Mouse (Mus musculus) embryo, embryonic 10 days (tissue): ENCODE measurements around the gene Sell.

Source experiments
- DNase-seq: peaks from one replicate; pipeline ENCODE4 v3.0.0-alpha.2; 2015; ENCODE audit warnings: low spot score

The Sell gene

DNA sequence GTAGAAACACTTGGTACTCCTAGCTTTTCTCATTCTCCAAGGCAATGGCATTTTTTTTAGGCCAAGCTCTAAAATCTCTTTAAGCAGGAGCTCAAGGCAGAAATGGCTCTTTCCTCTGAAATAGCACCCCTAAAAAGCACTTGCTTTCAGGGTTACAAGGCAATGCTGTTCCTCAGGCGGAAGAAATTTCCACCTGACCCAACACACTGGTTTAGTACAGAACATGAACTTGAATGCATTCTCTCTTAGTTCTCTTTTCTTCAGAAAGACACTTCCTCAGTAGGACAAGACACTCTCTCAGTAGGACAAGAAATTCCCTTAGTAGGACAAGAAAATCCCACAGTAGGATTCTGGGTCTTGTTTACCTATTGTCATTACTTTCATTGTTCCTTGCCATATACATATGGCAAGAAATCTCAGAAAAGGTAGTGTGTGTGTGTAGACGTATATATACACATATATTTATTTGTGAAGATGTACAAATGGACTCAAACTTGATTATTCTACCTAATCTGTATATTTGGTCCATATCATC, 12.9 kb downstream of the Sell start:
- DNase-seq, result no peak

DNA sequence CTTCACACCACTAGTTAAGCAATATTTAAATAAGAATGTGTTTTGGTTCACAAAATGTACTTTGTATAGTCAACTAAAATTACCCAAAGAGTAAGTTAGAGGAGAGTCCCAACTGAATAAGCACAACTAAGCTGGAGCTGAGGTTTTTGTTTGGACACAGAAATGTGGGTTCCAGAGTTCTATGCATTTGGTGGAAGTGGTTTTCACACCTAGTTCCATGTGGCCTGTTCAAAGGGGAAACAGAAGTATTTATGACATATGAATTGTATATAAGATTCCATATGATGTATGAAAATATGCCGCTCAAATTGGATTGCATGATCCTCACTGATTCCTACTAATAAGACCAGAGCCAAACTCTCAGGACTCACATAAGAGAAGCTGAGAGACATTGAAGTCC, 13.6 kb downstream of the Sell start:
- DNase-seq, result no peak

DNA sequence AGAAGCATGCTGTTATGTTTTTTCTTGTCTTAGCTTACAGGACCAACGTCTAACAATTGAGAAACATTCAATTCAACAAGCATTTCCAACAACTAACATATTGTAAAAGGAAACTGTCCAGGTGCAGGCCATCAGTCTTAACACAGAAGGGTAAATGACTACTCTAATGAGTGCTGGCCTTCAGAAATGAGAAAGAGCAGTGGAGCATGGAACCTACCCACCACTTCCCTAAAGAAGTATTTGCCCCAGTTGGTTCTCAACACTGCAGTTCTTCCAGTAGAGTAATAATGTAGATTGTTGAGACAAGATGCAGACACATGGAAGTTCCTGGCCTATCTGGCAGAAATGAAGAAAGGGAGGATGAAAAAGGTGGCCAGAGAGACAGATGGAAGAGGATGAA, 14.7 kb downstream of the Sell start:
- DNase-seq, result no peak

DNA sequence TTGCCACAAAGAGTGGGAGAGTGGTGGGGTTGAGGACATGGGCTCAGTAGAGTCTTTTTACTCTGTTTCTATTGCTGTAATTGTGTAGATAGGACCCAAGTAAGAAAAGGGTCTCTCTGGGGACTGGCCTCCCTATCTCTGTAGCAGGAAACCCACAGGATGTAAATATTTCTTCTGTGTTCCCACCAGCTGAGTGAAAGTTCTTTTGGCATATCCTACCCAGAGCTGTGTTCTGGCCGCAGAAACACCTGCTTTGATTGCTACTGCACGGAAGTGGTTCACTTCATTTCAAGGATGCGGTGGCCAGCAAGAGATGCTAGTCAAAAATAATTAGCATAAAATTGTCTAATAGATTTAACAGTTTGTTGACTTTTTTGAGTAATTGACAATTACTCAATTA, 15.2 kb downstream of the Sell start:
- DNase-seq, result no peak

DNA sequence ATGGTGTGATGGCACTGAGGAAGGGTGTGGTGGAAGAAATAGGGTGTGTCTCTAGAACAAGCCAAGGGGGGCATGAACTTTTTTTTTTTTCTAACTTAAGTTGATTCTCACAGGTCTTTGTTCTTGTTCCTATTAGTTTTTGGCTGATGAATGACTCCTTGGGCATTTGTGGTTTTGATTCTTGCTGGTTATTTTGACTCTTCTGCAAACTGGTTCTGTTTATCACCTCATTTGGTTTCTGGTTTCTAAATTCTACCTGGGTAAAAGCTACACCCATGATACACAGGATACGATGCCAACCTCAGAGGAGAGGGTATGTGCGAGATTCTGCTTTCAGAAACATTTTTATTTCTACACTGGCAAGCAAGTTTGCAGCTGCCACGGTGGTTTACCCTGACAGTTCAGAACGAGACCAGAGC, 16.6 kb downstream of the Sell start:
- DNase-seq, result no peak

DNA sequence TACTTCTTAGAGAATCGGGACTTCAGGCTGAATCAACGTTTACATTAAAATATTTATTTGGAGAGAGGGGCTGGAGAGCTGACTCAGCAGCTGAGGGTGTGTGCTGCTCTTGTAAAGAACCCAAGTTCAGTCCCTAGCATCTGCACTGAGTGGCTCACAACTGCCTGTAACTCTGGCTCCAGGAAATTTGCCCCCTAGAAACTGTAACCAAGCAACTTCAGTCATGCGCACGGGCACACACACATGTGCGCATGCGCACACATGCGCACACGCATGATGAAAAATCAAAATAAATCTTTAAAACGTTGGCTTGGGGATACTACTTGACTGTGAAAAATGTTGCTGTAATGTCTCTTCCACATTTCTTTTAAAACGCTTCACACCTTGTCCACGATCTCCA, 17.3 kb downstream of the Sell start:
- DNase-seq, result no peak

DNA sequence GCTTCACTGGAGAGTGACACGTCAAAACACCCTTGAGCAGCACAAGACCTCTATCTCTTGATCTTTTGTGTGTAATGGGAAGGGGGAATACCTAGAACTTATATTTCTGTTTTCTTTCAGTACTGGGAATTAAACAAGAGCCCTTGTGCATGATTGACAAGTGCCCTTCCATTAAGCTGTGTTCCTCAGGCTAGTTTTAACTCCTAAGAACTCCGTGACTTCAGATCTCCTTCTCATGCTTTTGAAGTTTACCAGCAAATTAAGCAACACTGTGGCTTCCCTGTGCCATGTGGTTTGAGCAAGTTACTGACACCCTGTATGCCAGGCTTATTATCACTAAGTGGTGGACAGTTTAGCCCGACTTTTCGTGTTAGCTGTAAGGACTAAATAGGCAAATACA, 21.3 kb downstream of the Sell start:
- DNase-seq, result no peak

DNA sequence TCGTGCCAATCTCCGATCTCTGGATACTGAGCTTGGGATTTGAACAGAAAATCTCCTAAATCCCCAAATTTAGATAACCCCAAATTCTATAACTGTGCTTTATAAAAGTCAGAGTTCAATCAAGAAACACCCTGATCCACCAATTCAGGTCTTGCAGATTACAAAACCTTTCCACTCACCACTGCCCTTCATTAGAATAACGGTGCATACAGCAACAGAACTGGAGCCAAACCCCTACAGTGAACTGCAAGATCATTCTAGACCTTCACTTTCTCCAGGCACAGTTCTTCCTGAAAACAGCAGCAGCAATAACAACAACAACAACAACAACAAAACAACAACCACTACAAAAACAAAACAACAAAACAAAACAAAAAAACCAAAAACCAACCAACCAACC, 25.0 kb downstream of the Sell start:
- DNase-seq, result no peak

DNA sequence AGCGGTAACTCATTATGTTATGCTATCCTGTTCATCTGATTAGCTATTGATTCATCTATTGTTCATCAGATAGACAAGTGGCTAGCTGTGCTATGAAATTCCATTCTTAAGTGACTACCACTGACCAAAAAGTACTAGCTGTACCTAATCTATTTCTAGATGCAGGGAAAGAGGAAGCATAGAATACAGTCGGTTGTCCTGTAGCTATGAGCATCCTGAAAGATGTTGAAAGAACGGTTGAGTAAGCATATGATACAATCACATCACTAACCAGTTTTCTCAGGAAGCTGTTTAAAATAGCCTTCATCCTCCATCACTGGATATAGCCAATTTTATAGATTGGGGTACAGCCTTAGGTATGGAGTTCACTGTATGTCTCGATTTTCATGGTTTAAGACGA, 26.1 kb downstream of the Sell start:
- DNase-seq, result no peak

DNA sequence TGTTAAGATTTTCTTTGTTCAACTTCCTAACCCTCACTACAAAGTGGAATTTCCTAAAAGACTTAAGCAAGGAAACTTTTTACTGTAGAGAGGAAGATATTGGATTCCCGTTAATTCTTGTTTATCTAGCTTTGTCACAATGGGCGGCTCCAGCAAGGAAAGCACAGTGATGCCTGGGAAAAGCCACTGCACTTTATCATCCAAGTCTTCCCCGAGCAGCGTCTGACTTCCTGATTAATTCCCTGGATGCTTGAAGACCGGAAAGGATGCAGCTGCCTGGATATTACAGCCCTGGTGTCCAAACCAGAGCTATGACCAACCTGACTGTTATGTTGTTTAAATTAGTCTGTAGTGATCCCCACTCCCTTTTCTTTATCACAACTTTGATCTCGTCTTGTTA, 35.0 kb downstream of the Sell start:
- no peak for DNase-seq

DNA sequence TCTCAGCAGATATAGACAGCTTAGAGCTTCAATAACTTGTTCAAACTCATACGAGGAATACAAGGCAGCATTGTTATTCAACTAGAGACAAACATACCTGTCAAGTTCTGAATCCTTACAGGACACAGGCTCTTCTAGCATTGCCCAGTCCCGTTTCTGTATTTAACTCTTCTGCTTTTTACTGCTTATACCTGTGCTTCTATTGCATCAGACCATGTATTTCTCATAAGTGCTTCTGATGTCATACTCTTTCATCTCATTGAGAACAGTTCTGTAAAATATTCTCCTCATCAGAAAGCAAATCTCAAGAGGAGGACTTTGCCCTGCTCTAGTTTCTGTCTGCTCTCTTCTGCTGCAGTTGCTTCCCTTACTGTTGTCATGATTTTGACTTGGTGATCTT, 36.1 kb downstream of the Sell start:
- no peak for DNase-seq

DNA sequence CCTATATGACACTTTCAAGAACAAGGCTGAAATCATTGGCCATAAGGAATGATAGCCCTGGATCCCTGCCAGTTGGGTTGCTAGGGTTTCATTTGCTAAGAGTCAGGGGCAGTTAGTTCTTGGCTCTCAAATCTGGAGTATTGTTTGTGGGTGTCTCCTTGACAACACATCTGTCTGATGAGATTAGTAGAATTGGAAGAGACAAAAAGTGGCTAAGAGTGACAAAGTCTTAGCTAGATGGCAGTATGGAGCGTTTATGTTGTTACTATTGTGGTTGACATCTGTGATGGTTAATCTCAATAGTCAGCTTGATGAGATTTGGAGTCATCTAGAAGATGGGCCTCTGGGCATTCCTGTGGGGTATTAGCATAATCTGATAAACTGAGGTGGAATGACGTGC, 36.6 kb downstream of the Sell start:
- no peak for DNase-seq

DNA sequence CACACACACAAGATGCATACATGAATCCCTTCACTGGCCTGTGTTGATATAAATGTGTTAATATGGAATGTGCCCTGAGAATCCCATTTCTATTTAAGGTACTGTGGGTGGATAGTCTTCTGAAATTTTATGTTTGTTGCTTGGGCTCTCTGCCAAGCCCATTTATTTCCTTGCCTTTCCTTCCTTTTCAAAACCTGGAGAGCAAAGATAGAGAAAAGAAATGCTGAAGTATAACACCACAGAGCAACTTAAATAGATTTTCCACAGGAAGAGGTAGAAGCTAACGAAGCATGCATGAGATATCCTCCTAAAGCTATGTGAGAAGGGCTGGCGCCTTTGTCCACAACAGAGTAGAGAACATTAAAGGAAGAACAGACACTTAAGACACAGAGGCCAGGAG, 48.0 kb downstream of the Sell start:
- DNase-seq, result no peak

DNA sequence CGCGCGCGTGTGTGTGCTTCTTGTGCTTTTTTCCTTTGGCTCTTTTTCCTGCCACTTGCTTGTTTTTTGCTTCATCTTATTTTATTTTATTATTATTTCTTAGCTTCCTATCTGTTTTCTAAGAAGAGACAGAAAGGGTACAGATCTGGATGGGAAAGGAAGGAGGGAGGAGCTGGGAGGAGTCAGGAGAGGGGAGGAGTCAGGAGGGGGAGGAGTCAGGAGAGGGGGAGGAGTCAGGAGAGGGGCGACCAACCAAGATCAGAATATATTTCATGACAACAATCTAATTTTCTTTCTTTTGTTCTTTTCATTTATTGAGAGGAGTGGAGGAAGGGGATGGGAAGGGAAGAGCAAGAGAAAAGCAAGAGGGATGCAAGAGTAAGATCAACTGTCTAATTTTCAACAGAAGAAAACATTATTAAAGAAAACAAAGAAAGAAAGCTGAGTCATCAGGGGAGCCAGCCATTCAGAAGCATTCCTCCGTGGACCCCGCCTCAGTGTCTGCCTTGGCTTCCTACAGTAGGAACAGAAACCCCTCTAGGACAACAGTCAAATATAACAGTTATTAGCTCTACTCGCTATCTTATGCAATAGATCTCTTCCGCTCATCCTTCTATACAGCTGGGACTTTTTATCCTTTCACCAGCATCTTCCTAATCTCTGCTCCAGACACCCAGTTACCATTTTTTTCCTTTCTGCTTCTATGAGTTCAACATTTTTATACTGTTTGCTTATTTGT, 49.0 kb downstream of the Sell start:
- no peak for DNase-seq

DNA sequence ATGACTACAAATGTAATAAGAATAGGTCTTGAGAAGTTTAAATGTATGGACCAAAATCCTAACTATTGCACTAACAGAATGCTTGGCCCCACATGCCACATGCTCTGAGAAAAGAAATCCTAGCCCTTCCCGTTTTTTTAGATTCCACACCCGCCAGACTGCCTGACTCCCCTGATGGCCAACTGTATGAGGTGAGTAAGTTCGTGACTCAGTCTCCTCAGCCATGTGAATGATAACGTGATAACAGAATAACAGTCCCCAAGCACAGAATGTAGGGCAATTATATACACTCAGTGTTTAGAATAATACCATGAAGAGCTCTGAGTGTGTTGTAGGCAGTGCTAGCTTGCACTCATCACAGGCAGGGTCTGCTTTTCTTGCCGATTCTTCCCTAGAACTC, 52.5 kb downstream of the Sell start:
- no peak for DNase-seq

DNA sequence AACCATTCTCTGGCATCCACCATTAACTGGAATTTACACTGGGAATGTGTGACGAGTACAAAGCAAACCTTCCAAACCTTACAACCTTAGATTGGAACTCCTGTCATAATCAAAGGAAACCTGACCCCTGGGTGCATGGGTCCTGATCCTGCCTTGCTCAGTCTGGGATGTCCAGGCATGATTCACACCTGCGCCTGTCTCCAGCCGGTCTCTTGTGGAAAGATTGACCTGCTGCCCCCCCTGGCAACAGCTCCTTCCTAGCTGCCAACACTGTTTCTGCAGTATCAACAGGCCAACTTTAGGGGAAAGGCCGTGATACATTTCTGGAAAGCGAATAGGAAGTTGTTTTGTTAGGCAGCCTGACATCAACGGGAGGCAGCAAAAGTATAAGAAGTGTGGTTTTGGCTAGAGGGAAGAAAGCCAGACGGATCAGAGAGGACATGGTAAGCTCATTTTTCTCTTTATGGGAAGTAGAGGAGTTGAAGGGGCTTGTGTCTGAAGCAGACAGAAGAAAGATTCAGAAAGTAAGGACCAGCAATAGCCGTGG, 53.2 kb downstream of the Sell start, which contains the start of gene Selp:
Gene Selp (plus strand): TSS at position 318 of the 547 bp plus-strand sequence.
- no peak for DNase-seq

DNA sequence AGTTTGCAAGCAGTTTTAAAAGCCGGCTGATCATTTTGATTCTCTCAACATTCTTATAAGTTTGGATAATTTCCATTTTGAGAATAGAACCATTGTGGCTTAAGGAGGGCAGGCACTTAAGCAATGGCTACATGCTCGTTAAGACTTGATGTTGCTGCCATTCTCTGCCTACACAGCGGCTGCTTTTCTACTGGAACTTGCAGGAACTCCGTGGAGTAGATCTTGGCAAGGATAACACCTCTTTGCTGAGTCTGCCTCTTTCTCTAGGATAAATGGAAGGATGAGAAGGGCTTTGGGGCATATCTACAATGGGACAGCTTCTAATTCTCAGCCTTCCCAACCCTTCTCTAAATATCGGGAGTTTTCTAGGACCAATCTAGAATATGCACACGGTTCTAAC, 53.9 kb downstream of the Sell start:
- DNase-seq, result no peak

DNA sequence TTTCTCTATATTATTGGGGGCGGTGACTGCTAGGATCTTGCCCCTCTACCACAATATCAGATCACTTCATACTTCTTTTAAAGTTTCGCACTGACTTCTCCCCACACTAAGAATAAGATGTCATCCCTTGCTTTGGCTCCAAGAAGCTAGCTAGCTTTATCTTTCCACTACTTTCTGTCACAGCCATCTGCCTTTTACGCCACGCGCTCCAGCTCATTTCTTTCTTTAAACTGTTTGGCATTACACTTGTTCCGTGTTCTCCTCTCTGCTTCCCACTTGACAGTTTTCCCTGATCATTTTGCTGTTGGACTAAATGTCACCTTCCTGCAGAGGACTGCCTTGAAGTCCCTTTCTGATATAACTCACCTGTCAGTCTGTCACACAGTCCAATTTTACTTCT, 56.1 kb downstream of the Sell start:
- no peak for DNase-seq

DNA sequence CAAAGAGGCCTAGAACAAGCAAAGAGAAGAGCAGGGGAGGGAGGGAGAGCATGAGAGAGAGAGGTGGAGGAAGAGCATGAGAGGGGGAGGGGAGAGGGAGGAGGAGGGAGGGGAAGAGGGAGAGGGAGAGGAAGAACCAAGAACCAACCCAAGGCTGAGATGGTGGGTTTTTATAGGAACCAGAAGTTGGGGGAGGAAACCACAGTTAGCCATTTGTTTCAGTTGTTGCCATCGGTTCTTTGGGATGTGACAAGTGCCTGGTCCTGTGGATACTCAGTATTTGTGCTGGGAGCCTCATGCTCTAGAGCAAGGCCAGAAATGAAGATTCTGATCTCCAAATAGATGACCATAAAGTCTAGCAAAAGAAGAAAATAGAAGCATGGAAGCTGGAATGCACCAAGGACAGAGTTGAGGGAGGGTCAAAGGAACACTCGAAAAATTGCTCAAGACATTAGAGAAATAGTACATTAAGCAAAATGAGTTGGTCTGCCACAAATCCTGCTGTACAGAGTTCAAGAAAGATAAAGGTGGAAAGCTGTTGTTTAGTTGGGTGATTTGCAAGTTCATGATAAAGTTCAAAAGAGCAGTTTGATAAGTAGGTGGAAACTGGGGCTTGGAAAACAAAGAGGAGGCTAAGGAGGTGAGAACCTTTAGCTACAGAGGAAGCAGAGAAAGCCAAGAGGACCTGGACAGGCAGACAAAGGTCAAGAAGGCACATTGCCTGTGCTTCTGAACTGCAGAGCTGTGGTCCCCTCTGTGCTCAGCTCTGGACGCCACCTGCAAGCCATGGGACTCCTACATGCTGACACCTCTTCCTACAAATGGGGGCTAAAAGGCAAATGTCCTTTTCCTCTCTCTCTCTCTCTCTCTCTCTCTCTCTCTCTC, 58.4 kb downstream of the Sell start:
- DNase-seq, result no peak

DNA sequence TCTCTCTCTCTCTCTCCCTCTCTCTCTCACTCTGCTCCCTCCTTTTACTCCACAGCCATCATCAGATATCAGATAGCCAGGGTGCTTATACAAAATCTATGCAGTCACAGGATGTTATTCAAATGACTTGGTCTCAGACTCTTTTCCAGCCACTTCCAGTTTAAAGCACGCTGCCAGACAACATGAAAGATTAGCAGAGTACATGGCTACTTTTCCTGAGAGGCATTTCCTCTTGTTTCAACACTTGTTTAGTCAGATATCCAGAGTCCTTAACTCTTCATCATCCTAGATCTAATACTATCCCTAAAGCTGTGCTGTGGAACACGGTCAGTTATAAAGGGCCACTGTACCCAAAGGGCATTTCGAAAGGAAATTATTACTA, 59.0 kb downstream of the Sell start:
- no peak for DNase-seq

DNA sequence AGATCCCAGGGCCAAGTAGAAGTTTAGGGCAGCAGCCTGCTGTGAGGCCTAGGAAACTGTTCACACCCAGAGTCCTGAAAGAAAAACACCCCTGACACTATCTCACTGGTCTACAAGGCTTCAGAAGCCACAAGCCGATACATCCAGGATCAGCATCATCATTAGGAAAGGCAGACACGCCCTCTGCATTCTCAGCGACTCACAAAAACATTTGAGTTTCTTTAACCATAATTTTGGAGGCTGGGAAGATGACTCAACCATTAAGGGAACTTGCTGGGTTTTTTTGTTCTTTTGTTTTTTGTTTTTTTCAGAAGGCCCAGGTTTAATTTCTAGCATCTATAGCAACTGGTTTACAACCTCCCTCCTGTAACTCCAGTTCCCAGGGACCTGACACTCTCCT, 62.1 kb downstream of the Sell start:
- no peak for DNase-seq

DNA sequence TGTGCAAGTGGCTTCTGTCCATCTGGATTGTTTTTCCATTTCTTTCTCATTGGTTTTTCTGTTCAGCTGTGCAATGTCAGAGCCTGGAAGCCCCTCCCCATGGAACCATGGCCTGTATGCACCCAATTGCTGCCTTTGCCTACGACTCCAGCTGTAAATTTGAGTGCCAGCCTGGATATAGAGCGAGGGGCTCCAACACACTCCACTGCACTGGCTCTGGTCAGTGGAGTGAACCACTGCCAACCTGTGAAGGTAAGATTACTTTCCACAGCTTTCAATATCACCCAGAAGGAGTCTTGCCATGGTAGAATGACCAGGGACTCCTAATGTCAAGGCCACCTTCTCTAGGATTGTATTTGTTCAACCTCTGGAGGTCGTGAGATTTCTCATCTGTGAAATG, 68.2 kb downstream of the Sell start:
- no peak for DNase-seq

DNA sequence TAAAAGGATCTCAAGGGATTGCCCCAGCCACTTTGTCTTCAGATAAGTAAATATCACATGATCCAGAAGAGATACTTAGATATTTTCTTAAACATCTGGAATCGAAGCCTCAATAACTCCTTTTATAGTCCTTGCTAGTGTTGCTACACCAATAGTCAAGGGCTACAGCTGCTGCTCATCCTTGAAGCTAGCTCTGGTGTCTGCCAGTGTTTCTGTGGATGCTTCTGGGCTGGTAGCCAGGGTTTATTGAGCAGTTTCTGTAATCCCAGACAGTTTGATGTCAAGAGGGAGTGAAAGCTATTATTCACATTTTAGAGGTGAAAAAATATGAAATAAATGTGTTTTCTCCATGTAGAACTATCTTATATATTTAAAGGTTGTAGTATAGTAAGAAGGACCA, 70.8 kb downstream of the Sell start:
- DNase-seq, result no peak
